Mouse (Mus musculus) bone marrow macrophage, adult 2 months (primary cell): ENCODE data around the gene Fermt3.

Experiments
- CTCF ChIP-seq: IDR thresholded peaks from 2 replicates; pipeline ENCODE4 v1.5.1; 2012; ENCODE audit warnings: low read depth, mild to moderate bottlenecking, low read length, moderate library complexity
- POLR2A ChIP-seq: IDR thresholded peaks from 2 replicates; pipeline ENCODE4 v1.6.1; 2012; ENCODE audit warnings: mild to moderate bottlenecking, low read depth, low read length, borderline replicate concordance

- TF ChIP-seq POLR2A (no peak), CTCF (no peak)
Measured at GRCm38 (mm10) chr19:6977759-6978638, 41.3 kb downstream of the Fermt3 start.
